Mouse (Mus musculus) 3T3-L1 (cell line): ENCODE data around the gene Fcho1.
"Not testable (repeated sequence)": the region's sequence is repeated elsewhere in the genome, so short reads cannot be mapped to it uniquely, and the experiment has no call there.

Experiments used
- DNase-seq: peaks from one replicate; pipeline ENCODE4 v3.0.0-alpha.2; 2015; ENCODE audit warnings: low read depth, low spot score

The Fcho1 gene

GRCm38 (mm10) chr8:71718252-71718651 is 7.3 kb downstream of the Fcho1 start:
- DNase-seq: no peak

GRCm38 (mm10) chr8:71717096-71717495 is 8.4 kb downstream of the Fcho1 start:
- no peak for DNase-seq

- DNase-seq: no peak
These were observed 8.9 kb downstream of the Fcho1 start for GRCm38 (mm10) chr8:71716561-71717053.

- no peak for DNase-seq
These were observed 10.0 kb downstream of the Fcho1 start for GRCm38 (mm10) chr8:71715531-71715930.

GRCm38 (mm10) chr8:71711574-71711973 is 13.9 kb downstream of the Fcho1 start:
- no peak for DNase-seq

GRCm38 (mm10) chr8:71709800-71710446 is 15.6 kb downstream of the Fcho1 start:
- DNase-seq: peak; percentile 79

GRCm38 (mm10) chr8:71709134-71709799 is 16.2 kb downstream of the Fcho1 start:
- peak; percentile 12 for DNase-seq

- peak; percentile 71 for DNase-seq
These were observed 17.6 kb downstream of the Fcho1 start for GRCm38 (mm10) chr8:71707874-71708273.

GRCm38 (mm10) chr8:71703400-71703799 is 22.1 kb downstream of the Fcho1 start:
- DNase-seq: not testable (repeated sequence)

- DNase-seq: peak; percentile 39
These were observed 22.6 kb downstream of the Fcho1 start for GRCm38 (mm10) chr8:71702923-71703322.

- no peak for DNase-seq
These were observed 23.5 kb downstream of the Fcho1 start for GRCm38 (mm10) chr8:71702087-71702432.

- DNase-seq: no peak
These were observed 24.0 kb downstream of the Fcho1 start, which contains the start of gene B3gnt3 for GRCm38 (mm10) chr8:71701414-71702086. Gene B3gnt3 (minus strand): TSS chr8:71701789.

GRCm38 (mm10) chr8:71700493-71701269 is 24.8 kb downstream of the Fcho1 start:
- no peak for DNase-seq

GRCm38 (mm10) chr8:71695456-71695855 is 30.1 kb downstream of the Fcho1 start:
- not testable (repeated sequence) for DNase-seq

GRCm38 (mm10) chr8:71693166-71694041 is 32.1 kb downstream of the Fcho1 start:
- DNase-seq: no peak

- no peak for DNase-seq
These were observed 33.0 kb downstream of the Fcho1 start for GRCm38 (mm10) chr8:71692509-71692908.

- DNase-seq: no peak
These were observed 36.5 kb downstream of the Fcho1 start, which contains the start of gene Insl3 for GRCm38 (mm10) chr8:71689028-71689427. Gene Insl3 (plus strand): TSS chr8:71689214.

- DNase-seq: no peak
These were observed 37.9 kb downstream of the Fcho1 start for GRCm38 (mm10) chr8:71687616-71688015.

GRCm38 (mm10) chr8:71686143-71686734 is 39.3 kb downstream of the Fcho1 start:
- DNase-seq: no peak

GRCm38 (mm10) chr8:71685573-71685972 is 39.9 kb downstream of the Fcho1 start:
- DNase-seq: no peak
